Mouse (Mus musculus) thymus, postnatal 25 days (tissue): ENCODE results near the gene Amh.
A peak's percentile ranks its signal among the peaks of the same experiment; 100 is the strongest.

Experiments
- DNase-seq: peaks from one replicate; pipeline ENCODE4 v3.0.0; 2022

Gene Amh

DNA sequence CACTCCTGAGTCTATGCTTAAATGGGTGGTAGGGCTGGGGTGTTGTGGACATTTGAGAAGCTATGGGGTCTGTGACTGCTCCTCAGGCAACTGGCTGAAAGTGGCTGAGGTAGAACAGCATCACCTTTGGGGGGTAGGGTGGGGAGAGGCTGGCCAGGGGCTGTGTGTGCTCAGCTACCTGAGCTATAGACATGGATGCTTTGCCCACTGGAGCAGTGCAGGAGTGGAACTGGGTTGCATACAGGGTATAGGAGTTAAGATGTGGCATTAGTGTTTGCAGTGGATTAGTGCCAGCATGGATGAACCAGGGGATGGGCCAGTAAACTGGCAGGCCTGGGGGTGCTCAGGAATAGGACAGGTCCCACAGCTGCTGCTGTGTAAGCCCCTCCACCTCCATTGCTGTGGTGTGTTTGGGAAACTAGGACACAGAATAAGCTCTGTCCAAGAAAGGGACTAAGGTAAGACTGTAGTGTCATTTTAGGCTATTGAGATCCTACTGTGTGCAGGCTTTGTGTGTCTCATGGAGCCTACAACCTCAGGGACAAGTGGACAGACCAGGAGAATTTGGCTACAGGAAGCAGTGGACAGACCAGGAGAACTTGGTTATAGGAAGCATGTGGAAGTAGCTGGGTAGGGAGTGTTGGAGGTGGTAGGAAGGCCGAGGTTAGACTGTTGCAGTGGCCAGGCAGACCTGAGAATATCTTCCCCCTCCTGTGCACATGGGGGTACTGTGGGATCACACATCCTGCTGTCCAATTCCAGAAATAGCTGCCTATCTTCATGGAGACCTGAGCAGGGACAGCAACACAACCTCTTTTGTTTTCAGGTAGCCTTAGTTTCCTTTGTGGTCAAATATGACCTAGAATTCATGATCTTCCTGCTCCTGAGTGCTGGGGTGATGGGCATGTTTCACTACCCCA lies 24.6 kb downstream of the Amh start:
- no peak for DNase-seq

DNA sequence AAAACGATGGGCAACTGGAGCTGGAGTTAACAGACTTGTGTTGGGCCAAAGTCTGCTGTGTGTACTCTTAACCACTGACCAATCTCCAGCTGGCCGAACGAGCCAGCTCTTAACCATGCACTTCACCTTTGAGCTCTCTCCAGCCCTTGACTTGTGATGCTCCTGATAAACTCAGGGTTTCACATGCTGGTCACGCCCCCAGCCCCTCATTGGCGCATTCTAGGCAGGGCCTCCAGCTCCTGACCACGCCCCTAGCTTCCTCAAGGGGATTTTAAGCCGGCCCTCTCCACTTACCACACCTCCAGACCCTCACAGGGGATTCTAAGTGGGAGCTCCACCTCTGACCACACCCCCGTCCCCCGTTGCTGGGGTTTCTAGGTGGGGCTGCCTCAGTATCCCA lies 26.1 kb downstream of the Amh start:
- DNase-seq = peak; percentile 61

DNA sequence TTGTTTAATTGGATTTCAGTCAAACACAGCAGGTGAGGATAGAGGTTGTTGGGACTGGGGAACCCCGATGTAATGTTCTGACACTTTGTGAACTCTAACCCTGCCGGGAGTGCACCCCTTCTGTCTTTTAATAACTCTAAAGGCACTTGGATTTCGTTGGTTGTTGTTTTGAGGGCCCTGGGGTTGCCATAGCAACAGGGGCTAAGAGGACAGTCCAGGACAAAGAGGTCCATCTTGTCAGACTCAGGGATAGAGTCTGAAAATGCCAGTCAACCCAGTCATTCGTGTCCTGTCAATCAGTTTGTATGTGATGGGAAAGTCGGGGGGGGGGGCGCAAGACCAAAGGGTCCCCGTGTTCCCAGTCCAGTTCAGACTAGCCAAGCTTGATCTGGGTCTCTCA lies 27.8 kb downstream of the Amh start:
- no peak for DNase-seq

DNA sequence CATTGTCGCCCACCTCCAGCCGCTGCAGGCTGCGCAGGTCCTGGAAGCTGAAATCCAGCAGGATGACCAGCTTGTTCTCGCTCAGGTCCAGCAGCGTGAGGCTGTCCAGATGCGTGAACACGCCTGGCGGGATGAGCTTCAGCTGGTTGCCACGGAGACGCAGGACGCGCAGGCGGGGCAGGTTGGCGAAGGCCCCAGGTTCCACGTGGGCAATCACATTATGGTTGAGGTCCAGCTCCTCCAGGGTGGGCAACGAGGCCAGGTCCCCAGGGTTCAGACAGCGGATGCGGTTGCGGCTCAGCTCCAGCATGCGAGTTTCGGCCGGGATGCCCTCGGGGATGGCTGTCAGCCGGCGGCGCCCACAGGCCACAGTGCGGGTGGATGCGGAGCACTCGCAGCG lies 30.6 kb downstream of the Amh start:
- no peak for DNase-seq

DNA sequence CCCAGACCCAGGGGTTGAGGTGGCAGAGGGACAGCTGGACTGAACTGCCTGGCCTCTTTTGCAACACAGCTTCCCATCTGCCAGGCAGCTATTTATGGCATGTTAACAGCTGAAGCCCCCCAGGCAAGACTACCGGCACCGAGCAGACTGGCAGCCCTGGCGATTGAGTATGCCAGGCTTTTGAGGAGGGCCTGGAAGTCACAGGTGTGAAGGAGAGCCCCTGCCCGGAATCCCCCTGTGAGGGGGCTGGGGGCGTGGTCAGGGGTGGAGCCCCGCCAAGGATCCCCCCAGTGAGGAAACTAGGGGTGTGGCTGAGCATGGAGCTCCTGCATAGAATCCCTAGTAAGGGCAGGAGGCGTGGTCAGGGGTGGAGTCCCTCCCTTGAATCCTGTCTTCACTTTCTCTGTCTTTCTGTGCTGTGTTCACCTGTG lies 31.9 kb downstream of the Amh start:
- DNase-seq = no peak

DNA sequence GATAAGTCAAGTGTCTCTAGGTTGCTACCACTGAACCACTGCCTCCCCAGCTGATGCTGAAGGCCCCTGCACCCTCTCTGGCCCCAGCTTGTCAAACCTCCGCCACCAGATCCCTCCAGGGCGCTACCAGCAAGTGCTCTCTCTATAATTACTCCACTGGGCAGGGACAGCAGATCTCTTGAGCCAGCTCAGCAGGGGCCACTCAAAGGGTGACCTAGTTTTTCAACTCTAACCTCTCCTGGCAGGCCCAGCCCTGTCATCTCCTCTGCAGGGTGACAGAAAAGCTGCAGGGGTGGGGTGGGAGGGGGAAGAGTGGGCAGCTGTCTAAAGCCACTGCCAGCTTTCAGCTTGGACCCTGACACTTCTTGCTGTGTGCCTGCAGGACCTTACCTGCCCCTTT lies 32.8 kb downstream of the Amh start:
- DNase-seq = no peak

DNA sequence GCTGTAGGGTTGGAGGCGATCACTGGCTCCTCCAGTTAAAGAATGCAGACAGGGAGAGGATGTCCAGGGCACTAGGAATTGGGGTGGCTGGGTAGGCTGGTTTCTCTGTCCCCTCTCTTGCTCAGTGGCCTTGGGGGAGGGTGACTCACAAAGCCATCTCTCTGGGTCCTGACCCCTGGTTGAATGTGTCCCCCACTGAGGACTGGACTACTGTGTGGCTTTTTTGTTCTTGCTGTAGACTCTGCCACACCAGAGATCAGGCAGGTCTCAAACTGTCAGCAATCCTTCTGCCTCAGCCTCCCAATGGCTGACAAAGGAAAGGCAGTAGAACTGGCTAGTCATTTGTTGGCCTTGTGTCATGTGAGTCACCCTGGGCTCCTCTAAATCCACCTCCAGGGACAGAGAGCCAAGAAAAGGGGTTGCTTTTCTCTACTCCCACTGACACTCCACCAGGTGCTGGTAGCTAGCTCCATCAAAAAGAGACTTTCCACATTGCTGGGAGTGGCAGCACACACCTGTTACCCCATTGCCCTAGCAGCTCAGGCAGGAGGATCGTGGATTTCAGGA lies 33.4 kb downstream of the Amh start:
- DNase-seq = no peak

DNA sequence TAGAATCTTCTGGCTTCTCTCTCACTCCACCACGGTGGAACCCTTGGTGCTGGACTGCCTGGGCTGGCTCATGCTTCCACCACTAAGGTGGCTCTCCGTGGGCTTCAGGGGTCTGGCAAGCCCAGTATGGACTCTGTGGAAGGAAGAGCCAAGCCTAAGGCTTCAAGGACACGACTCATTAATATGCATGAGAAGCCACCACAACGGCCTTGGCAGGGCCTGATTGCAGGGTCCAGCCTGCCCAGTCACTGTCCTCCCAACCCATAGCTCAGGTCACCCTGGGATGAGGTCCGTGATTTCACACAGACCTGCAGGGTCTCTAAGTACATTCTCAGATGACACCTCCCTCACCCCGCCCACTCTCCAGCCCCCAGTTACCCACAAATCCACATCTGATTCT lies 34.8 kb downstream of the Amh start:
- no peak for DNase-seq

DNA sequence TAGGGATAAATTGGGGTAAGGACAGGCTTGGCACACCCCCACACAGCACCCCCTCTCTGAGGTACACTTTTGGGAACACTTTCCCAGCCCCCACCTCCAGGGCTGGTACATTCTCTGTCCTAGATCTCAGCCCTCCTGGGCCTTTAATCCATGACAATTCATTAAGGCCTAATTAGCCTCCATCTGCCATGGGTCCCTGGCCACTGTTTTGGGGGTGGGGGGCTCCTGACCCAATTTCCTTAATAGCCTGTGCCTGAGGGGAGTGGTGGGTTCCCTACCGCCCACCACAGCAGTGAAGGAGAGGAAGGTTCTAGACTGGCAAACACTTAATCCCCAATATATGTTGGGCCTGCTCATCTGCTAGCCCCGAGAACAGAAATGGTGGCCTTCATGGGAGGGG lies 36.6 kb downstream of the Amh start:
- no peak for DNase-seq

DNA sequence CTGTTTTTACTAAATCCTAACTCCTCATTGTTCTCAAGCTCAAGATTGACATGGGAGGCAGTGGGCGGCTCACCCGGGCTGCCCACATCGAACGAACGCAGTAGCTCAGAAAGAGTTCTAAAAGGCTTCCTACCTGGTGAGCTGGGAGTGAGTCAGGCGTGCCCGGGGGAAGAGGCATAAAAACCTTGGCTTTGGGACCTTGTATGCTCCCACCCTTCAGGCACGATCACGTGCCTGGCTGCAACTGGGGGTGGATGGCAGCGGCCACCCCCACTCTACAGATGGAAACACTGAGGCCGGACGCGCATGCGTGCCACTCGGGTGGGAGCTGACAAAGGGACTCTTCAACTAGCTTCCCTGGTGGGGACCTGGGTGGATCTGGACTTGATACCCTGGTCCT lies 37.3 kb downstream of the Amh start:
- DNase-seq = no peak

DNA sequence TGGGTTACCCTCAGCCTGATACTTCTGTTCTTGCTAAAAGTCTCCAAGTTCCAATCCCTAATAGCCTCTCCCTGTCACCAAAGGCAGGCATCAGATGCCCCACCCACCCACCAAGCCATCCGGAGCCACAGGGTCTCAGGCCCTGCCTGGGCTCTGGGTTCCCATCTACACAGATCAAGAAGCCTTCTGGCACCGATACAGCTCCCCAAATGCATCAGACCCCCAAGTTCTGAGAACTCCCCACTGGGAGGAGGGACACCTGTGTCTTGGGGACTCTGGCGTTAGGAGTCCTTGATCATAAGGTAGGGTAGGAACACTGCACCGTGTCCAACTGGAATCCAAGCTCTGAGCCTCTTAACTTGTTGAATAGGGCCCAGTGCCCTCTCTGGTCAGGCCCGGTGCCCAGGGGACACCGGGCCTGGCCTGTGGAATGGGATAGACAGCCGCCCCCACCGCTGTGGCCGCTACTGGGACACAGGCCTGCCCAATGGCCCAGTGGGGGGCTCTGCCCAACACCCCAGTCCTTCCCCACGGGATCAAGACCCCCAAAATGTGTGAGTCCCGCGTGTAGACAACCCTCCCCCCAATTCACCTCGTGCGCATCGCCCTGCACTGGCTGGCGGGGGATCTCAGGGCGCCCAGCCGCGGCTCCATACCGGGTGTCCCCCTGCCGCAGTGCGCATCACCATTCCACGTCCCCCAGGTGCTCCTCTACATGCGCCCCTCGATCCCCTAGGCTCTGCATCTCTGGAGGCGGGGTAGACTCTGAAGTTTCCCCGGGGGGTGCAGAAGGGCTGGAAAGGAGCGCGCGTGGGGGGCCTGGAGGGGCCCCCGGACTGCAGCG lies 38.3 kb downstream of the Amh start:
- no peak for DNase-seq

DNA sequence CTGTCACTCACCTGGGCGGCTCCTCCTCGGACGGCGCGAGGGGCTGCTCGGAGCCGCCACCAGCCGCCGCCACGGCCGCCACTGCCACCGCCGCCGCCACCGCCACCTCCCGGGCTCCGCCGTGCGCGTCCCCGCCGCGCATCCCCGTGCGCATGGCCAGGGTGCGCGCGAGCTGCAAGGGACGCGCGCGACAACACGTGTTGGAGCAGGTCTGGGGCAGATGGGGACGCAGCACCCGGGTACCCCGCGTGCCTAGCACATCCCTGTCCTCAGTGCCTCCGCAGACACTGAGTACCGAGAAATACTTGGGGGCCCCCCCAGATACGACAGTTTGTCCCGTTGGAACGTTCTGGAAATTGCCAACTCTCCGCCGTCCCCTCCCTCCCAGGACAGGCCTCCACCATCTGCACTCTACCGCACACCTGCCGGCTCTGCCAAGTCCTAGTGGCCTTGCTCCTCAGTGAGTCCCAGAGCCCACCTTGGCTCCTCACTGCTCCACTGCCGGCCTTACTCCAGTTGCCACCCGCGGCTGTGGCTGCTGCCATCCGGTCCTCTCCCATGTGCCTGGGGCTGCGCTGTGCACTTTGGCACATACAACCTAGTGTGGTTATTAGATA lies 39.0 kb downstream of the Amh start, which contains the start of gene Lingo3:
Lingo3 (minus strand) TSS at position 109 of the 617 bp plus-strand sequence.
- no peak for DNase-seq

DNA sequence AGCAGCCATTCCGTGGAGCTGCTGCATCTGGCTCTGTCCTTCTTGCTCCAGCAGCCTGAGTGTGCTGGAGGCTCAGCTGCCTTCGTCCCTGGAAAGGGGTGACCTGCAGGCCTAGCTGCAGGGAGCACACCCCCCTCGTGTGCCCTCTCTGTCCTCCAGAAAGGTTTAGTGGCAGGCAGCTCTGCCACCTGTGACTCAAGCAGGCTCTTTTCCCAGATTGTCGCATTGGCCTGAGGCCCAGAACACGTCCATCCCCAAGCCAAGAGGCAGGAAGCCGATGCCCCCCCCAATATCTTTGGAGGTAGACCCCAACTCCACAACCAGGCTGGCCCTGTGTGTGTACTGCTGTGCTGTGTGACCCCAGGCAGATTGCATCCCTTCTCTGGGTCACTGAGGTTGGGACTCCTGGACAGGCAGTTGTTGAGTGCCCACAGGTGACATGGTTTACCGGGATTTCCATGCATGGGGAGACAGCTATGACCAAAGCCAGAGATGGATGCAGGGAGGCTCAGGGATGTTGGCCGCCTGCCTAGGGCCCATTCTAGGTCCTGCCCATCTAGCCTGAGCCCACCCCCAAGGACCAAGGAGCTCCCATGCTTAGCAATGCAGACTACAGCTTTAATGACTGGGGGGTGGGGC lies 40.1 kb downstream of the Amh start:
- DNase-seq = no peak

DNA sequence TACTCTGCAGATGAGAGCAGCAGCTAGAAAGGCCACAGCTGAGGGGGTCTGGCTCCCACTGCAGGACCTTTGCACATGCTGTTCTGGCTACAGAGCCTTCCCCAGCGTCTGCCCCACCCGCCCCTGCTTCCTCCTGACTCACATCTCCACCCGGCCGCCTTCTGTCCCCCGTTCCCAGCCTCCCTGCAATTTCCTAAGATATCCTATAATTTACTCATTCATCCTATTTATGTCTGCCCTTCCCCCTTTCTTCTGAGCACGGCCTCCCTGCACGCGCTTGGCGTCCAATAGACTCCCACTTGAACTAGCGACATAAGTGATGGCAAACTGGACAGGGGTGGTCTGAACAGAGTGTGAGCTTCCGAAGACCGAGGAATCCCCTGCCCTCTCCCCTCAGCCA lies 40.7 kb downstream of the Amh start:
- DNase-seq = no peak

DNA sequence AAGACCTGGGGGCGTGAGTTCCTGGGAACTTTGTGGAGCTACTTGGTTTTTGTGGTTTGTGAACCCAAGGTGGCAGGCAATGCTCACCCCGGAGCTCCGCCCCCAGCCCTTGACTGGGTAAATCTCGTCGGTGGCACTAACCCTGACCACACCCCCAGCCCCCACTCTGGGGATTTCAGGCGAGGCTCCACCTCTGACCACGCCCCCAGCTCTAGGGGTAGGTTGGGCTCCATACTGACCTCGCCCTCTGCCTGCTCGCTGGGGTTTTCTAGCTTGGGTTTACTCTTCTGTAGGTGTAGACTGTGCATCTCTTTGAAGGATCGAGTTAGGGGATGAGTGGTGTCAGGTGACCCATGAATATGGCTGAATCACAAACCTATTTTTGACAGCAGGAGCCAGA lies 43.5 kb downstream of the Amh start:
- DNase-seq = peak; percentile 75

DNA sequence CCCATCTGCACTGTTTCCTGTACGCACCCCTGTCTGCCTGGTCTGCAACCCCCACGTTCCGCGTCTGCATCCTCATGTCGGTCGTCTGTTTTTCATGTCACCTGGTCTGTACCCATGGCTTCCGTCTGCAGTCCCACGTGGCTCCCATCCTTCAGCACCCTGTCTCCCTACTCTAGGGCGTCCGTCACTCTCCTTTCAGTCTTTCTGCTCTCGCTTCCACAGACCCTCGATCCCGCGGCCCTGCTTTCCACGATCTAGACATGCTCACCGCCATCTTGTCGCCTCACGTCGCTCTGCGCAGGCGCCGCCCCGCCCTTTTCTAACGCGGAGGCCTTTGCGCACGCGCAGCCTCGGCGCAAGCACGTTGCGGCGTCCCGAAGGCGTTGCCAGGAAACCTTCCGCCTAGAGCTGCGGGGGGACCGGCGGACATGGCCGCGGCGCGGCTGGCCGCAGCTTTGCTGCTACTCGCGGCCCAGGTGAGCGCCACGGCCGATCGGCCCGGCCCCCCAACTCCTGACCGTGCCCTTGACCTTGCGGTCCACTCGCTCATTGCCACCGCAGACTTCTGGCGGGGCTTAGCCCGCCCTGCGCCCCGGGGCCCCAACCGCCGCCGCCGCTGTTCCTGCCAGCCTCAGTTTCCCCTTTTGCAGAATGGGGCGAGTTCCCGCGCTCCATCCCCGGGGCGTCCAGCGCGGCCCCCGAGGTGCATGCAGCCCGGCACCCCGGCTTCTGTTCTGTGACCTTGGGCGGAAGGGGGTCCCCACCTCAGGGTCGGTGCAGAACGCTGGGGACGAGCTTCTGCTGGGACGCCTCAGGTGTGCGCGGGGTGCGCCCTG lies 50.1 kb downstream of the Amh start, which contains the start of the genes Lsm7 and Sppl2b:
Lsm7 (minus strand) TSS at position 297 of the 836 bp plus-strand sequence.
Sppl2b (plus strand) TSS at position 363 of the 836 bp plus-strand sequence.
- peak; percentile 99 for DNase-seq

DNA sequence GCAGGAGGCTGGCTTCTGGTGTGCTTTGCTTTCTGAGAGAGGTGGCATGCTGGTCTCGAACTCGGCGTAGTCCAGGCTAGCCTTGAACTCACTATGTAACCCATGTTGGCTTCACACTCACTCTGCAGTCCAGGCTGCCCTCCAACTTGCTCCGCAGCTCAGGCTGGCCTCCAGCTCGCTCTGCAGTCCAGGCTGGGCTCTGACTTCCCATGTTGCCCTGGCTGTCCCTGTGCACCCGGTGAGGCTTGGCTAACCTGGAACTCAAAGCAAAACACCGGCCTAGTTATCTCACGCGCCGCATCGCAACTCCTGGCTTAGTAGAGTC lies 50.7 kb downstream of the Amh start:
- DNase-seq = no peak

DNA sequence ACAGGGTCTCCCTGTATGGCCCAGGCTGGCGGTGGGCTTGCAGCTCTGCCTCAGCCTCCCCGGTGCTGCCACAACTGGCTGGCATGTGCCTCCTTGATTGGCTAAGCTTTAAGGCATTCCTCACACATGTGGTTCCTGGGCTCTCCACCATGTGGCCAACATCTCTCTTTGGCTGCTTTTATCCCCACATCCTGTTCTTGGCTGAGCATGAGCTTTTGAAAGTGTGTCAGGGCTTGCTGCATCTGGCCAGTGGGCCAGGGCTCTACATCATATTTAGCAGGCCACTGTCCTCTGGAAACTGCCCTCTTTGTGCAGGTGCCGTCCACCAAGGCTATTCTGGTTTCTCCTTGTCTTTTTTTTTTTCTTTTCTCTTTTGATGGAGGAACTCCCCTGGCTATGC lies 51.2 kb downstream of the Amh start:
- DNase-seq = no peak

DNA sequence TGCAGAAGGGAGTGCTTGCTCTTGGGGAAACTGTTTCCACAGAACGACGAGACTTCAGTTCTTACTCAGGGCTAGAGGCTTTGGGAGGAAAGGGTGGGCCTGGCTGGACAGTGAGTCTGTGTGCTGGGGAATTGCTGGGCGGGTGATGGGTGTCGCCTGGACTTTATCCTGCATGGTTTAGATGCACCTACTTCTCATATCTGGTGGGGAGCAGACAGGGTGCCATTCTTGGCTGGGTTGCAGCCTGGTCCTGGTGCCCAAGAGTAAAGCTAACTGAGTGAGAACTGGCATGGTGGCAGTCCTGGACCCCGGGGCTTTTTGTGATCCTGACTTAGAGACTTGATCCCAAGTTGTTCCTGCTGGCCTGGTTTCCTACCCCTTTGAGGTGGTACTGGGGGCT lies 51.9 kb downstream of the Amh start:
- DNase-seq = no peak
